Comparison of ENCODE assay signal across 8 mouse cellular contexts in genomic region chr9:62366478-62367458, GRCm38 (mm10). TPM values are rescaled to one million over a fixed set of nuclear protein-coding genes. Genes with fewer than 3 reads are reported as not detected.
A peak's percentile ranks its signal among the peaks of the same experiment; 100 is the strongest.
DNase-seq lines count a peak whose midpoint lies in the region; ATAC-seq and TF ChIP-seq lines count a peak whose summit lies in the region.

No protein-coding gene starts in this region.

- H3K9me3 ChIP-seq in heart, embryonic 11.5 days (replicated peaks; ENCODE audit: control insufficient read depth, low read length): no peaks in the 10 kb centered on the region
- H3K9me3 ChIP-seq in ES-Bruce4 (replicated peaks; ENCODE audit: control insufficient read depth, insufficient read depth, low read length, poor library complexity, severe bottlenecking): no peaks in the 10 kb centered on the region
- no peaks in the 10 kb centered on the region for H3K9me3 ChIP-seq in forebrain, embryonic 13.5 days (replicated peaks)
- no peaks in the 10 kb centered on the region for H3K9me3 ChIP-seq in liver, embryonic 15.5 days (replicated peaks)

- peak overlapping the region; percentile 56; the same call in 1 of the 2 replicates for H3K9ac ChIP-seq in heart, embryonic 11.5 days (ENCODE audit: low read depth, low read length)
- H3K9ac ChIP-seq in ES-Bruce4 (ENCODE audit: low read depth, poor library complexity, severe bottlenecking): no peak overlapping the region
- peak overlapping the region; percentile 45; the same call in 1 of the 2 replicates for H3K9ac ChIP-seq in forebrain, embryonic 13.5 days
- no peak overlapping the region for H3K9ac ChIP-seq in liver, embryonic 15.5 days

- no peak for TF ChIP-seq EP300 in ES-Bruce4 (IDR thresholded peaks at IDR 0.05; ENCODE audit: insufficient read depth, low read depth, low read length)

- 55% methylated on average over 23 of the region's 23 CpGs for WGBS in heart, embryonic 11.5 days (ENCODE audit: insufficient replicate concordance)
- 51% methylated on average over 23 of the region's 23 CpGs for WGBS in forebrain, embryonic 13.5 days
- 36% methylated on average over 23 of the region's 23 CpGs for WGBS in liver, embryonic 15.5 days (ENCODE audit: insufficient replicate concordance)

- peaks cover 85% of the 10 kb centered on the region for H3K4me1 ChIP-seq in heart, embryonic 11.5 days (ENCODE audit: control insufficient read depth, insufficient read depth, low read length)
- peaks cover 20% of the 10 kb centered on the region for H3K4me1 ChIP-seq in ES-Bruce4 (ENCODE audit: control insufficient read depth, insufficient read depth, low read length)
- peaks cover 92% of the 10 kb centered on the region for H3K4me1 ChIP-seq in forebrain, embryonic 13.5 days
- peaks cover 97% of the 10 kb centered on the region for H3K4me1 ChIP-seq in liver, embryonic 15.5 days (replicated peaks)

- no peak overlapping the region for H3K4me3 ChIP-seq in heart, embryonic 11.5 days (ENCODE audit: low read depth, low read length)
- no peak overlapping the region for H3K4me3 ChIP-seq in ES-Bruce4 (ENCODE audit: low read depth, low read length)
- no peak overlapping the region for H3K4me3 ChIP-seq in forebrain, embryonic 13.5 days
- no peak overlapping the region for H3K4me3 ChIP-seq in liver, embryonic 15.5 days (replicated peaks)

- no peak for ATAC-seq in heart, embryonic 11.5 days (replicated peaks; ENCODE audit: insufficient number of reproducible peaks, low FRiP score, low TSS enrichment)
- ATAC-seq in forebrain, embryonic 13.5 days: peak; percentile 55
- no peak for ATAC-seq in liver, embryonic 15.5 days (ENCODE audit: insufficient read depth)

- no peaks in the 10 kb centered on the region for H3K36me3 ChIP-seq in heart, embryonic 11.5 days (ENCODE audit: control insufficient read depth, insufficient read depth, low read length)
- H3K36me3 ChIP-seq in ES-Bruce4 (ENCODE audit: control insufficient read depth, insufficient read depth, low read length, poor library complexity, severe bottlenecking): no peaks in the 10 kb centered on the region
- H3K36me3 ChIP-seq in forebrain, embryonic 13.5 days (ENCODE audit: poor library complexity, severe bottlenecking): peaks cover 6% of the 10 kb centered on the region
- no peaks in the 10 kb centered on the region; the same call in 1 of the 2 replicates for H3K36me3 ChIP-seq in liver, embryonic 15.5 days (replicated peaks)

- TF ChIP-seq CTCF in ES-Bruce4 (IDR thresholded peaks at IDR 0.05; ENCODE audit: low read depth, low read length): no peak

- peak overlapping the region; percentile 34 for H3K4me2 ChIP-seq in heart, embryonic 11.5 days
- peak overlapping the region; percentile 27 for H3K4me2 ChIP-seq in forebrain, embryonic 13.5 days
- peak overlapping the region; percentile 32; the same call in 1 of the 2 replicates for H3K4me2 ChIP-seq in liver, embryonic 15.5 days

- peak overlapping the region; percentile 68 for H3K27ac ChIP-seq in heart, embryonic 11.5 days (ENCODE audit: low read depth, low read length)
- H3K27ac ChIP-seq in ES-Bruce4 (ENCODE audit: insufficient read depth, low read length): peak overlapping the region; percentile 34; the same call in 1 of the 2 replicates
- H3K27ac ChIP-seq in forebrain, embryonic 13.5 days: peak overlapping the region; percentile 69
- H3K27ac ChIP-seq in liver, embryonic 15.5 days (replicated peaks): peak overlapping the region; percentile 60

- TF ChIP-seq POLR2A in ES-Bruce4 (IDR thresholded peaks at IDR 0.05; ENCODE audit: insufficient read depth, low read length): no peak

- DNase-seq in heart, adult 9 months (ENCODE audit: low spot score in 2 of 2): no peak
- DNase-seq in ovary, postnatal 14 days (ENCODE audit: low spot score): no peak
- DNase-seq in layer of hippocampus, adult 9-10 months (ENCODE audit: low spot score): no peak
- DNase-seq in lung, postnatal 10 days: no peak

- no peaks in the 10 kb centered on the region for H3K27me3 ChIP-seq in heart, embryonic 11.5 days (ENCODE audit: control insufficient read depth, insufficient read depth, low read length)
- no peaks in the 10 kb centered on the region for H3K27me3 ChIP-seq in ES-Bruce4 (ENCODE audit: control insufficient read depth, insufficient read depth, low read length, poor library complexity, severe bottlenecking)
- H3K27me3 ChIP-seq in forebrain, embryonic 13.5 days: no peaks in the 10 kb centered on the region
- H3K27me3 ChIP-seq in liver, embryonic 15.5 days: no peaks in the 10 kb centered on the region

RNA-seq across cellular contexts. Expression of gene Anp32a, which starts 25.7 kb away (rescaled TPM):
- 108 and 120 TPM in 2 replicates for polyA plus RNA-seq in heart, embryonic 11.5 days (2014; fragmentation: Nextera tagmentation; extraction: Ambion mirVana)
- 779 and 784 TPM in 2 replicates for polyA plus RNA-seq in ES-Bruce4 (2011; ENCODE audit: insufficient read depth, insufficient read length, low read depth, missing spikeins)
- 254 and 256 TPM in 2 replicates for polyA plus RNA-seq in forebrain, embryonic 13.5 days (2015; fragmentation: Nextera tagmentation; extraction: Ambion mirVana)
- polyA plus RNA-seq in liver, embryonic 15.5 days (2015; fragmentation: Nextera tagmentation; extraction: Ambion mirVana): 48.5 and 63.7 TPM in 2 replicates

Comparison
In these comparisons a context has a peak if more than half of its experiments do, and no peak if none do; other contexts are left out.
1. H3K9ac ChIP-seq: peak in heart, embryonic 11.5 days (single experiment) and forebrain, embryonic 13.5 days (single experiment); none in ES-Bruce4 (single experiment) and liver, embryonic 15.5 days (single experiment).
2. Peak in every context shown above with its lines, with median percentiles within 50 percentile points of each other: H3K27ac ChIP-seq and H3K4me2 ChIP-seq.